Comparison of ENCODE assay signal across 8 mouse cellular contexts in the genomic region with DNA sequence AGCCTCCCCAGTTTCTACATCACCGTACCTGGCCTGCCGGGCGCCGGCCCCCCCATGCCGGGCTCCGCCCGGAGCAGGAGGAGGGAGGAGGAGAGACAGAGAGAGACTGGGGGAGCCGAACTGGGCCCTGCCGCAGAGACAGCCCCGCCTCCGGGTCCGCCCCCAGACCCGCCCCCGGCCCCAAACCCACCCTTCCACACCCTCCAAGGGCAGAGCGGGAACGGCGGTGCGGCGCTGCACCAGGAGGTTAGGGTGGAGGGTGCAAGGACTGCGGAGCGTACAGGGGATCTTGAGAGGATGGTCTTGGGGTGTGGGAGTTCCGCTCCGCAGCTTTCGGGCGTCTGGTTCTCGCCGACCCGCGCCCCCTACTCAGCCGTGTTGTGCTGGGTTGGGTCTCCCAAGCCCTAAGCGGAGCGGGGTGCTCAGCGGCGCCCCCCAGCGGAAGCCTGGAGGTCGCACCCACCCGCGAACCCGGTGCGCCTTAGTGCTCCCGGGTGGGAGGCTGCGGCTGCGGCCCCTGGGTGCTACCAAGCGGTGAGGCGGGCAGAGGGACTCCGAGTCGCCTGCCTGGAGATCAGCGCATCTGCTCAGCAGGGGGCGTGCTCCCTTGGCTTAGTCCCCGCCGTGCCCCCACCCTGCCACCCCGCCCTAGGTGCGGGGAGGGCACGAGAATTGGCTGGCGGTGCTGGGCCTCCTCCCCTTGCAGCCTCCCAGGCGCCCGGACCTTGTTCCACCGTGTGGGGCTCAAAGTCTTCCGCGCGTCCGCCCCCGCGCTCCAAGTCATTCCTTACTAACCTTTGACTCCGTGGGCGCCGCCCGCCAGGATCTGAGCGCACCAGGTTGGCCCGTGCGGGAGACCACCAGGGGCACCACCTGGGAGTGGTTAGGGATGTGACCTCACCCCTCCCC. TPM values are rescaled to one million over a fixed set of nuclear protein-coding genes. Genes with fewer than 3 reads are reported as not detected.
A peak's percentile ranks its signal among the peaks of the same experiment; 100 is the strongest.
DNase-seq lines count a peak whose midpoint lies in the region; ATAC-seq lines count a peak whose summit lies in the region.

Gene Nyap1 (minus strand): TSS at position 585 of the 909 bp plus-strand sequence.

- H3K9me3 ChIP-seq in hindbrain, embryonic 16.5 days (ENCODE audit: control insufficient read depth, low read length) = no peaks in the 10 kb centered on the region

- intact Hi-C loops in left cerebral cortex, postnatal 10 days (cut with DNase I) = no loop called here

- peak within 1 kb of the TSS; percentile 90 for H3K9ac ChIP-seq in hindbrain, embryonic 16.5 days (ENCODE audit: low read depth, low read length)

- under 1% methylated on average over 65 of the region's 71 CpGs for WGBS in hindbrain, embryonic 16.5 days

- H3K4me3 ChIP-seq in hindbrain, embryonic 16.5 days (ENCODE audit: low read length) = peak within 1 kb of the TSS; percentile 66

- H3K27me3 ChIP-seq in hindbrain, embryonic 16.5 days (replicated peaks; ENCODE audit: control insufficient read depth, insufficient read depth, low read length) = no peaks in the 10 kb centered on the region

- peak within 1 kb of the TSS; percentile 86 for H3K27ac ChIP-seq in hindbrain, embryonic 16.5 days (ENCODE audit: low read depth, low read length)

- peaks cover 32% of the 10 kb centered on the region for H3K4me1 ChIP-seq in hindbrain, embryonic 16.5 days (ENCODE audit: control insufficient read depth, insufficient read depth, low read depth, low read length)

- ATAC-seq in hindbrain, embryonic 16.5 days = peak; percentile 89
- peak; percentile 58 for ATAC-seq in megakaryocyte progenitor cell, adult 5-6 weeks (replicated peaks; ENCODE audit: poor library complexity)

- peak within 1 kb of the TSS; percentile 90 for H3K4me2 ChIP-seq in hindbrain, embryonic 16.5 days (ENCODE audit: low read length)

- H3K36me3 ChIP-seq in hindbrain, embryonic 16.5 days (ENCODE audit: control insufficient read depth, insufficient read depth, low read length) = no peaks in the 10 kb centered on the region; the same call in 1 of the 2 replicates

- DNase-seq in WW6 (ENCODE audit: low read depth, low spot score) = peak; percentile 61
- DNase-seq in cerebellum, postnatal 14 days = peak; percentile 89 to 92
- peak; percentile 74 to 76 for DNase-seq in frontal cortex, postnatal 25 days (ENCODE audit: low spot score in 2 of 2)
- DNase-seq in left cerebral cortex, postnatal 10 days (ENCODE audit: extremely low spot score in 1 of 2, low spot score in 2 of 2) = peak; percentile 73 to 85
- peak; percentile 82 for DNase-seq in right cerebral cortex, postnatal 14 days
- DNase-seq in urinary bladder, postnatal 36 days (ENCODE audit: low spot score in 2 of 2) = peak; percentile 58 to 65

RNA-seq across cellular contexts. Expression of gene Nyap1, which starts in this region (rescaled TPM):
- polyA plus RNA-seq in hindbrain, embryonic 16.5 days (2015; fragmentation: Nextera tagmentation; extraction: Ambion mirVana) = 44.0 and 50.2 TPM in 2 replicates
- 100 to 1,000 TPM; 116 to 119 TPM for total RNA-seq in left cerebral cortex, postnatal 10 days (2021)
- total RNA-seq in megakaryocyte progenitor cell, adult 5-6 weeks (2015) = 0.02 and 0.05 TPM in 2 replicates
- total RNA-seq in megakaryocyte progenitor cell, adult 5-6 weeks (2017) = 0.07 and 0.17 TPM in 2 replicates

Comparison
In these comparisons a context has a peak if more than half of its experiments do, and no peak if none do; other contexts are left out.
1. Peak in every context shown above with its lines: DNase-seq, ATAC-seq, H3K4me3 ChIP-seq and H3K27ac ChIP-seq.
2. RNA of gene Nyap1 (total RNA-seq): 116 to 119 TPM in left cerebral cortex, postnatal 10 days; 0.02 to 0.17 TPM in megakaryocyte progenitor cell, adult 5-6 weeks; every median in the first group is over 100 times any median in the second.
3. Peak in ATAC-seq in megakaryocyte progenitor cell, adult 5-6 weeks; RNA of the gene not detected or under 1 TPM.